Mouse (Mus musculus): Measurements from ENCODE around the gene Cbwd1. TPM values are rescaled to one million over a fixed set of nuclear protein-coding genes. Genes with fewer than 3 reads are reported as not detected.
A peak's percentile ranks its signal among the peaks of the same experiment; 100 is the strongest.

Gene Cbwd1
- polyA plus RNA-seq, 1 experiment, result 1.9 TPM

GRCm38 (mm10) chr19:24990138-24990822 lies 28.9 kb upstream of the Cbwd1 start:
- no peak overlapping the region for H3K4me3 ChIP-seq (ENCODE audit: control insufficient read depth, insufficient read depth, low read length)
- no peaks in the 10 kb centered on the region for H3K27me3 ChIP-seq (ENCODE audit: control insufficient read depth, insufficient read depth, low read length)
- DNase-seq, result peak; percentile 61
- peaks cover 17% of the 10 kb centered on the region for H3K4me1 ChIP-seq (replicated peaks; ENCODE audit: control insufficient read depth, insufficient read depth, low read length)
- no peaks in the 10 kb centered on the region for H3K36me3 ChIP-seq (ENCODE audit: control insufficient read depth, insufficient read depth, low read length)
- no peak for TF ChIP-seq POLR2A (IDR thresholded peaks at IDR 0.05; ENCODE audit: control insufficient read depth, extremely low read depth, insufficient read depth, low read length, poor library complexity)
- no peak for TF ChIP-seq CTCF (IDR thresholded peaks at IDR 0.05; ENCODE audit: borderline replicate concordance, control insufficient read depth, extremely low read depth, insufficient read depth, low read length, poor library complexity)
- WGBS, result 39% methylated on average over 7 of the region's 7 CpGs
- H3K27ac ChIP-seq (ENCODE audit: control insufficient read depth, insufficient read depth, low read length), result peak overlapping the region; percentile 37

DNA sequence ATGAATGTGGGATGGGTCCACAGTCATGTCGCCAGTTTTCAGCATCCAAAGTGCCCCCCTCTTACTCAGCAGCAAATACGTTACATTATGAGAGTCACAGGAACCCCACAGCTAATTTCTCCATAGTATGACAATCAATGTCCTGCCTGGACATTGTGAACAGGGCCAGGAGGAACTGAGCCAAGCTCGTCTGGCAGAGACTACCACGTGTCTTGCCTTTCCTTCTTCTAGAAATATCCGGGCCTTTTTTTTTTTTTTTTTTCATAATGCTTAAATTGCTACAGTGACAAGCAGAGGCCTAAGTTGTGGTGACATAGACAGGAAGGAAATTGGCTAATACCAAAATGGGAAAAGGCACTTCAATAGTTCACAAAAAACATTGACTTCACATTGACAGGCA lies 27.4 kb upstream of the Cbwd1 start:
- TF ChIP-seq CTCF (IDR thresholded peaks at IDR 0.05; ENCODE audit: borderline replicate concordance, control insufficient read depth, extremely low read depth, insufficient read depth, low read length, poor library complexity) (no peak), POLR2A (IDR thresholded peaks at IDR 0.05; ENCODE audit: control insufficient read depth, extremely low read depth, insufficient read depth, low read length, poor library complexity) (no peak)
- Histone ChIP-seq H3K27ac (ENCODE audit: control insufficient read depth, insufficient read depth, low read length) (no peak overlapping the region), H3K36me3 (ENCODE audit: control insufficient read depth, insufficient read depth, low read length) (no peaks in the 10 kb centered on the region), H3K4me1 (replicated peaks; ENCODE audit: control insufficient read depth, insufficient read depth, low read length) (peaks cover 14% of the 10 kb centered on the region), H3K4me3 (ENCODE audit: control insufficient read depth, insufficient read depth, low read length) (no peak overlapping the region), H3K27me3 (ENCODE audit: control insufficient read depth, insufficient read depth, low read length) (no peaks in the 10 kb centered on the region)
- DNase-seq, result no peak
- WGBS, result 52% methylated on average over 5 of the region's 5 CpGs

- no peaks in the 10 kb centered on the region for H3K36me3 ChIP-seq (ENCODE audit: control insufficient read depth, insufficient read depth, low read length)
- DNase-seq, result no peak
- H3K27me3 ChIP-seq (ENCODE audit: control insufficient read depth, insufficient read depth, low read length), result no peaks in the 10 kb centered on the region
- 54% methylated on average over 4 of the region's 4 CpGs for WGBS
- H3K4me1 ChIP-seq (replicated peaks; ENCODE audit: control insufficient read depth, insufficient read depth, low read length), result peaks cover 10% of the 10 kb centered on the region
- H3K27ac ChIP-seq (ENCODE audit: control insufficient read depth, insufficient read depth, low read length), result no peak overlapping the region
- TF ChIP-seq CTCF (IDR thresholded peaks at IDR 0.05; ENCODE audit: borderline replicate concordance, control insufficient read depth, extremely low read depth, insufficient read depth, low read length, poor library complexity), result no peak
- no peak for TF ChIP-seq POLR2A (IDR thresholded peaks at IDR 0.05; ENCODE audit: control insufficient read depth, extremely low read depth, insufficient read depth, low read length, poor library complexity)
- no peak overlapping the region for H3K4me3 ChIP-seq (ENCODE audit: control insufficient read depth, insufficient read depth, low read length)
These were observed 25.9 kb upstream of the Cbwd1 start for GRCm38 (mm10) chr19:24987355-24987754.

- Histone ChIP-seq H3K4me1 (replicated peaks; ENCODE audit: control insufficient read depth, insufficient read depth, low read length) (peaks cover 4% of the 10 kb centered on the region), H3K27ac (ENCODE audit: control insufficient read depth, insufficient read depth, low read length) (no peak overlapping the region), H3K36me3 (ENCODE audit: control insufficient read depth, insufficient read depth, low read length) (no peaks in the 10 kb centered on the region), H3K27me3 (ENCODE audit: control insufficient read depth, insufficient read depth, low read length) (no peaks in the 10 kb centered on the region), H3K4me3 (ENCODE audit: control insufficient read depth, insufficient read depth, low read length) (no peak overlapping the region)
- 96% methylated on average over 2 of the region's 2 CpGs for WGBS
- TF ChIP-seq CTCF (IDR thresholded peaks at IDR 0.05; ENCODE audit: borderline replicate concordance, control insufficient read depth, extremely low read depth, insufficient read depth, low read length, poor library complexity) (no peak), POLR2A (IDR thresholded peaks at IDR 0.05; ENCODE audit: control insufficient read depth, extremely low read depth, insufficient read depth, low read length, poor library complexity) (no peak)
- DNase-seq, result no peak
These were observed 23.6 kb upstream of the Cbwd1 start for GRCm38 (mm10) chr19:24985045-24985444.

GRCm38 (mm10) chr19:24983857-24984498 lies 22.6 kb upstream of the Cbwd1 start:
- TF ChIP-seq CTCF (IDR thresholded peaks at IDR 0.05; ENCODE audit: borderline replicate concordance, control insufficient read depth, extremely low read depth, insufficient read depth, low read length, poor library complexity) (no peak), POLR2A (IDR thresholded peaks at IDR 0.05; ENCODE audit: control insufficient read depth, extremely low read depth, insufficient read depth, low read length, poor library complexity) (no peak)
- DNase-seq, result no peak
- H3K27ac ChIP-seq (ENCODE audit: control insufficient read depth, insufficient read depth, low read length), result no peak overlapping the region
- 45% methylated on average over 7 of the region's 7 CpGs for WGBS
- no peak overlapping the region for H3K4me3 ChIP-seq (ENCODE audit: control insufficient read depth, insufficient read depth, low read length)
- no peaks in the 10 kb centered on the region for H3K27me3 ChIP-seq (ENCODE audit: control insufficient read depth, insufficient read depth, low read length)
- no peaks in the 10 kb centered on the region for H3K36me3 ChIP-seq (ENCODE audit: control insufficient read depth, insufficient read depth, low read length)
- H3K4me1 ChIP-seq (replicated peaks; ENCODE audit: control insufficient read depth, insufficient read depth, low read length), result peaks cover 4% of the 10 kb centered on the region

GRCm38 (mm10) chr19:24983050-24983449 lies 21.6 kb upstream of the Cbwd1 start:
- Histone ChIP-seq H3K4me3 (ENCODE audit: control insufficient read depth, insufficient read depth, low read length) (no peak overlapping the region), H3K36me3 (ENCODE audit: control insufficient read depth, insufficient read depth, low read length) (no peaks in the 10 kb centered on the region), H3K4me1 (replicated peaks; ENCODE audit: control insufficient read depth, insufficient read depth, low read length) (peaks cover 4% of the 10 kb centered on the region), H3K27me3 (ENCODE audit: control insufficient read depth, insufficient read depth, low read length) (no peaks in the 10 kb centered on the region), H3K27ac (ENCODE audit: control insufficient read depth, insufficient read depth, low read length) (no peak overlapping the region)
- no peak for TF ChIP-seq POLR2A (IDR thresholded peaks at IDR 0.05; ENCODE audit: control insufficient read depth, extremely low read depth, insufficient read depth, low read length, poor library complexity)
- TF ChIP-seq CTCF (IDR thresholded peaks at IDR 0.05; ENCODE audit: borderline replicate concordance, control insufficient read depth, extremely low read depth, insufficient read depth, low read length, poor library complexity), result no peak
- WGBS, result 94% methylated on average over 4 of the region's 4 CpGs
- no peak for DNase-seq
